Mouse (Mus musculus) embryo, embryonic 9.5 days (tissue): ENCODE results near the gene Tctn1.
"Not testable (repeated sequence)": the region's sequence is repeated elsewhere in the genome, so short reads cannot be mapped to it uniquely, and the experiment has no call there.

ENCODE experiments used
- DNase-seq: peaks from one replicate; pipeline ENCODE4 v3.0.0-alpha.2; 2017; ENCODE audit errors: extremely low spot score

The Tctn1 gene

DNA sequence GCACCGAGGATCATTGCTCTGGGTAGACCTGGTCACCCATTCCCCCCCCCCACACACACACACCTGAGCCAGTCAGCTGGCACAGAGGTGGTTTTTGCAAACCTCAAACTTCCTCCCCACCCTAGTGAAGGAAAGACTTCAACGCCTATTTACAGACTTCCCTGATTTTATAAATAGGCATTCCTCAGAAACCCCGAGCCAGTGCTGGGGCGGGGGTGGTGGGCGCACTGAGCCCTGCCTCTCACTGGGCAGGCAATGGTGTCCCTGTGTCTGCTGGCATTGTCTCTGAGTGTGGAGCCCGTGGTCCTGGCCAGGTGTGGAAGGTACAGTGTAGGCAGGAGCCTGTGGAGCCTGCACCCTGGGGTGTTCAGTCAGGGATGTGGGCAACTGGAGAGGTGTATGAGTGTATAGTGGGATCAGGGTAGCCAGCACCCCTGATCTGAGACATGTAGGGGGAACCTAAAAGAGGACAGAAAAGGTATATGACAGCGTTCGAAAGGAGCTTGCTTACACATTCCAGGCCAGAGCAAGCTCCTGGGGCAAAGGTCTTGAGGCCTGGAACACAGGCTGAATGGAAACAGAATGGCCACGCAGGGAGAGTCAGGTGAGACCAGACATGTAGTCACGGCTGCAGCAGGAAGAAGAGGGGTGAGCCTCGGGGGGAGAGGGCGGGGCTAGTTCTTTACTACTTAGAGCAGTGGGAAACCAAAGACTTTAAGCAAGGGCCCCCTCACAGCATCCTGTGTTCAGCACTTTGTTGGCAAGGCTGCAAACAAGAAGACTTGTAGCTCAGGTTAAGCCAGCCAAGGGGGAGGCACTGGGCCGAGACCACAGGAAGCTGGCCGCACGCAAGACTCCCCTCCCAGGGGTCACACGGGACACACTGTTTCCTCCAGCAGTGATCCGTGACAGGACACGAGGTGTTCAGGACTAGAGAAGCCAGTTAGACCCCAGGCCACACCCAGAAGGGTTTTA, 44.3 kb downstream of the Tctn1 start:
- no peak for DNase-seq

DNA sequence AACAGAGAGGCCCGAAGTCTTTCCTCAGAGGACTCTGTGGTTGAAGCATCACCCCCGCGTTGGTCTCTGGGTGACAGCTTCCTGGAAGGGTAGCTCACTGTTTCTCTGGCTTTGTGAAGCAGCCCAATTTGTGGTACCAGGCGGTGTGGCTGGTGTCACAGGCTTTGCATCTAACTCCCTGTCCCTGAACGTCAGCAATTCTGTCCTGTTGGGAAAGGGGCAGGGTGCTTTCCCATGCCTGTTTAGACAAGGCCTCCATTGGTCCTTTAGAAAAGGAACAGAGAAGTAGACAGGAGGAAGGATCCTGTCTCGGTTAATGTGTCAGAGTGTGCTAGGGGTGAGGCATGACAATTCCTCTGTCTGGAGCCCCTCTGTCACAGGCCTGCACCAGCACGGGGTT, 45.3 kb downstream of the Tctn1 start:
- DNase-seq = no peak

DNA sequence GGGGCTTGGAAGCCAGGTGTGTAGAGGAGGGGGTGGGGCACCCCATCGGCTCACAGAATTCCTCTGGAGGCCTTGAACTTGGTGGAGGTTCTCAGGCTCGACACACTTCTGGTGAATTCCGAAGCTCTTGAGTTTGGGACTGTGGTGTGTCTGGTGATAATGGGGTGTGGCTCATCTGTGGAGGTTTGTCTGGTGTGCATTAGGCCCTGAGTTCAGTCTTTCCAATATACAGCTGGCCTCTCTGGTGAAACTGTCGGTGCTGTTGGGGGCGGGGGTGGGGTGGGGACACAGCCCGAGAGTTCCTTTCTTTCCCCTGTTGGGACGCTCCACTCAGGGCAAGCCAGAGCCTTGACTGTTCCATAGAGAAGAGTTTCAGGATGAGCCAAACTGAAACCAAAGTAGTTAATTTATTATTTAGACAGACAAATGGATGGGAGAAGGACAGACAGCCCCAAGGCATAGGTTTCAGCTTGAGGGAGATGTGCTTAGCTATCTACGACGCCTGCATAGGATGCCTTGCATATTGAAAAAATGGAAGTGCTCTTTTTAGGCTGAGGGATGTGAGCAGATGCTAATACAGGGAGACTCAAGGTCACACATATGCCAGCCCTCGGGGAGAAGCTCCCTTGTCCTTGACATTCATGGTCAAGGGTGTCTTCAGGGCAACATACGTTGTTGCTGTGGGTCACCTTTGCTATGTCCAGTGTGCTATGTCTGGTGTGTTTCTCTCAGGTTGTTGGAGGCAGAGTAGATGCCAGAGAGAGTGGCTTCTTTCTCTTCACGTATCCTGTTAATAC, 46.0 kb downstream of the Tctn1 start:
- DNase-seq = no peak

DNA sequence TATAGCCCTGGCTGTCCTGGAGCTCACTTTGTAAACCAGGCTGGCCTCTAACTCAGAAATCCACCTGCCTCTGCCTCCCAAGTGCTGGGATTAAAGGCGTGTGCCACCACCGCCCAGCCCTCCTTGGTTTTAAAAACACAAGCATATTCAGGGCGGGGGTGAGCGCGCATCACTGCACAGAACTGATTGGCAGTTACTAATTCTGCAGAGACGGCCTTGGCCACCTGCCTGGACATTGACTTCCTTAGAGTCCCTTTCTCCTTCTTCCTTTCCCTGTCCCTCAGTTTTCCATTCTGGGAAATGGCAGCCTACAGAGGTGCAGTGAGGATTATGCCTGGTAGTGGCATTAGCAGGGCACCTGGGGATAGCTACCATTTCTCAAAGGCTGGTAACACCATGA, 46.6 kb downstream of the Tctn1 start:
- DNase-seq = no peak

DNA sequence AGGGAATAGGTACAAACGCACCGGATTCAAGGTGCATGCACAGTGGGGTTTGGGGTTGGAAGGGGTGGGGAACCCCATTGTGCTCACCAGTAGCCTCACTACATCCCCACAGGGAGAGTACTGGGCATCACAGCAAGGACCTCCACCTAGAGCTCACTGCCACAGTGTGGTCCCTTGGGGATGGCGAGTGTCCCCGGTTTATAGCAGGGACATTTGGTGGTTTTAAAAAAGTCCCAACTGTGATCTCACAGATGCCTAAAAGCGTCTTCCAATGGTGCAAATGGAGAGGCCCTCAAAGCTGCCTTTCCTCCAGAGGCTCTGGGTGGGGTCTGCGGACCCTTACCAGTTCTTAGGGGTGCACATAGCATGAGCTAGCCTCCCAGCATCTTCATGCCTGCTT, 50.4 kb downstream of the Tctn1 start:
- no peak for DNase-seq

DNA sequence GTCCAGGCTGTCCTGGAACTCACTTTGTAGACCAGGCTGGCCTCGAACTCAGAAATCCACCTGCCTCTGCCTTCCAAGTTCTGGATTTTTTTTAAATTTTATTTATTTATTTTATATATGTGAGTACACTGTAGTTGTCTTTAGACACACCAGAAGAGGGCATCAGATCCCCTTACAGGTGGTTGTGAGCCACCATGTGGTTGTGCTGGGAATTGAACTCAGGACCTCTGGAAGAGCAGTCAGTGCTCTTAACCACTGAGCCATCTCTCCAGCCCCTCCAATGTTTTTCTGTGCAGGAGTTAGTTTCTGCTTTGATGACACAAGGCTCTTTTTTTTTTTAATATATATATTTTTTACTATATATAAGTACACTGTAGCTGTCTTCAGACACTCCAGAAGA, 51.4 kb downstream of the Tctn1 start:
- not testable (repeated sequence) for DNase-seq

DNA sequence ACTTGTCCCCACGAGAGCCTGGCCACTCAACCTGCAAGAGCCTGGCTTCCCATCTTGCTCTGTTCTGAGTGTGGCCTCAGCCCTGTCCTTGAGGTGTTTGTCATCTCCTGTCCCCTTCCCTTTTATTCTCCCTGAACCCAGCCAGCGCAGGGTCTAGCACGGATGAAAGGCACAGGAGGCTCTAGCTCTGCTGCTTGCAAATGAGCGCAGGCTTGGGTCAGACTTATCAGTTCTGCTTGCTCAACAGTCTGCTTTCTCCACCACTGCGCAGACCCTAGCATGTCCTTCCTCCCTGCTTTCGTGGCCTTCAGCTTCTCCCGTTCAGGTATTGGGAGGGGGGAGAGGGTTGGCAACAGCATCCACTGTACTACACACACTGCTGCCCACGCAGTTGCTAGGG, 52.1 kb downstream of the Tctn1 start:
- DNase-seq = no peak

DNA sequence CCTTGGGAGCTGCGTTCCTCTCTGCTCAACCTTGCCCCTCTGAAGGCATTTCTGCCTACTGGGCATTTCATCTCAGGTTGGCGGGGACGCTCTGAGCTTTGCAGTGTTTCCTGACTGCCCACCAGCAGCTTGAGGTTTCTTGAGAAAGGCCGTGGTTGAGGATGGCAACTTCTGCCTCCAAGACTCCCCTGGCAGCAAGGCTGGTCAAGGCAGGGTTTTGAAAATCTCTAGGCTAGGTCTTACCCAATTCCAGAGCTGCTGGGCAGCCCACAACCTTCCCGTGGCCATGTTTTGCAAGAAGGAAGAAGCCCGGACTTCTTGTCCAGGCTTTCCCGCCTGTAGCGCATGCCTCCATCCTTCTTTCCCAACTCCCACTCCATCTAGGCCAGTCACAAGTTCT, 53.4 kb downstream of the Tctn1 start:
- DNase-seq = no peak

DNA sequence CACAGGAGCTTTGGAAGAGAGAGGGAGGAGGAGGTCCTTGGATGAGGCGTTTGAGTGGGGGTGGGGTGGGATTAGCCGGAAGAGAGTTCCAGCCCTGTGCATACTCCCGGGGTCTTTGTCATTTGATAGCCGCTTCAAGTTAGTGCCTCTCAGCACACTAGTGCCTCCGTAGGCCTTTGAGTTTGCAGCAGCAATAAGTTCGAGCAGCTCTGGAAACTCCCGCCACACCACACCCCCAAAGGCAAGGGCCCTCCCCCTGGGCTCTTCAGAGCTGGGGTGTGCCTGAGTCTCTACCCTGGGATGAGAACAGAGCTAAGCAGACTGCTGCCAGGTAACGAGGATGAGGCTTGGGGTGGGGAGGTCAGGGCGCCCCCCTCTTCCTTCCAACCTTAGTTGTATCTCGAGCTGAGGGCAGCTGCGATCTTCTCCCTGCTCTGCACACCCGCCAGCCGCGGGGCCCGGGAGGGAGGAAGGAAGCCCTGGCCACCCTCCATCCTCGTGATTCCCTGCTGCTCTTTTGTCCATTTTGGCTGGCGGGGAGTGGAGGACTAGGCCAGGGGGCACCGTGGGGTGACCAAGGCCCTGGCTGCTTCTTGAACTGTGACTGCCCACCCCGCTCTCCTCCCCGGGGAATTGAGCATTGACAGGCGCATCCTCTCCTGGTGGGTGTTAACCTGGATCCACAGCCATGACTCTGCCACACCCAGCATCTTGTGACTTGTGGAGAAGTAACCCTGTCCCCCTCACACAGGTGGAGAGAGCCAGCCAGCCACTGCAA, 54.5 kb downstream of the Tctn1 start:
- peak; percentile 86 for DNase-seq

DNA sequence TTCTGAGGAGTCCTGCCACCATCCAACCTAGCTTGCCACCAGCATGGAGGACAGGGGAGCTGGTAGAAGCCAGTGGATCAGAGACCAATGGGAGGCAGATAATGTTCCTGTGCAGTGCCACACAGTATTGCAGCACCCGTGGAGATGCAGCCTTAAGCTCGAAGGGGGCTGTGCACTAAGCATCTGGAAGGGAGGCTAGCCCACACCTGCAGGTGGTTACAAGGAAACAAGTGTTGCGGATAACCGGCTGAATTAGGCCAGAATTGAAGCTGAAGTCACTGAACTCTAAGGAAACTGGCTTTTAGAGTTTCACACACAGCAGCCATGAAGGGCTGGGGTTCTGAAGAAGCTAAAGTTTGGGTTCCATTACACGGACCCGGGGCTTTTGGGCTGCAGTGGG, 55.4 kb downstream of the Tctn1 start:
- no peak for DNase-seq

DNA sequence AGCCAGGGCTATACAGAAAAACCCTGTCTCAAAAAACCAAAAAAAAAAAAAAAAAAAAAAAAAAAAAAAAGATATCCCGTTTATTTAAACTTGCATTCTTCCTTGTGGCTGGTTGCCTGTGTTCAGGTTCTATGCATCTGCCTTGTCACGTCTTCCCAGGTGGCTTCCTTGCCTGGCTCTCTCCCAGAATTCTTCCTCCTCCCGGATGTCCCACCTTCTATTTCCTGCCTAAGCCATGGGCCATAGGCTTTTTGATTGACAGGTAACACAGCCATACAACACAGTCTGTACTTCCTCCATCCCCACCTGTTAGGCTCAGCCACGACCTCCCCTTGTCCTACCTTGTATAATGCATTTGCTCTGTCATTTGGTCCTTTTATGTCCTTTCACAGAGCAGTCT, 57.8 kb downstream of the Tctn1 start, which contains the start of gene Hvcn1:
Gene Hvcn1 (plus strand): TSS at position 330 of the 400 bp plus-strand sequence.
- DNase-seq = no peak

DNA sequence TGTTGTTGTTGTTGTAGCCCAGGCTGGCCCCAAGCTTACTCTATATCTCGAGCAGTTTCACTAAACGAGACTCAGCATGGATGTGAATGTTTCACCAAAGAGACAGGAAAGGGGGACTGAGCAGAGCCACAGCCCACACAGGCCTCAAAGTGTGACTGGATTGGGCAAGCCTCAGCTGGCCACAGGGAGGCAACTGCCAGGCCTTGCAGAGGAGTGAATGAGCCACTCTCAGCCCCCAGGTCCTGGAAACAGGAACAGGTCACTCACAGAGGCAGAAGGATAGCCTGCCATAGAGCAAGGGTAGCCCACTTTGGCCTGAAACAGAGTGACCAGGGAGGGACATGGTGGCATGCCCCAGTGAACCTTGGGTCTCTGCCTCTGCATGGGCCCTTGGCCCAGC, 60.1 kb downstream of the Tctn1 start:
- DNase-seq = no peak

DNA sequence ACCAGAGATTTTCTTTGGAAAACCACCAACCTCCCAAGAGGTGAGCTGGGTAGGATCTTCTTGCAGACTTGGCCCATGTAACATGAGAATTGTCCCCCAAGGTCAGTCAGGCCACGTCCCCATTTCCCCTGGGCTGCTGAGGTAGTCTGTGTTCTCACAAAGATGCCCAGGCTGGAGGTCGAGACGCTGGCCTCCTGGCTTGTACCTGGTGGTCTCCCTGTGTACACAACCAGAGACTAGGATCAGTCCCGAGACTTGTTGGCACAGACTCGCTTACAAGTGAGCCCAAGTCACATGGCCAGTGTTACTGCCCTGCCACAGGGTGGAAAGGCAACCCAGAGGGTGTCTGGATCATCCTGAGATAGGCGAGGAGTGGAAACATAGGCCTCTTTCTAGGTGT, 62.4 kb downstream of the Tctn1 start:
- no peak for DNase-seq

DNA sequence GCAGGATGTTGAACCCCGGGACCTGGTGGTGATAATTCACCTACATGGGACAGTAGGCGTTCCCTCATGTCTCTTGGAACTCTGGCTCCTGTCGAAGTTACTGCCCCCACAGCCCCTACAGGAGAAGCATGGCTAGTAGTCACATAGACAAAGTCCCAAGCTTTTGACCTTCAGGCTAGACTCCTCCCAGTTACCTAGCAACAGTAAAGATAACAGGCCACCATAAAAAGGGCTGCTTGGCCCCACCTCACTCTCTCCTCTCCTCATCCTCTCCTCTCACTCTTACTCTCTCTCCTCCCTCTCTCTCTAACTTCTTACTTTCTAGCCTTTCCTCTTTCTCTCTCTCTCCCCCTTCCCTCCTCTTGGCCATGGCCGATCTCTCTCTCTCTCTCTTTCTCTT, 63.4 kb downstream of the Tctn1 start:
- no peak for DNase-seq

DNA sequence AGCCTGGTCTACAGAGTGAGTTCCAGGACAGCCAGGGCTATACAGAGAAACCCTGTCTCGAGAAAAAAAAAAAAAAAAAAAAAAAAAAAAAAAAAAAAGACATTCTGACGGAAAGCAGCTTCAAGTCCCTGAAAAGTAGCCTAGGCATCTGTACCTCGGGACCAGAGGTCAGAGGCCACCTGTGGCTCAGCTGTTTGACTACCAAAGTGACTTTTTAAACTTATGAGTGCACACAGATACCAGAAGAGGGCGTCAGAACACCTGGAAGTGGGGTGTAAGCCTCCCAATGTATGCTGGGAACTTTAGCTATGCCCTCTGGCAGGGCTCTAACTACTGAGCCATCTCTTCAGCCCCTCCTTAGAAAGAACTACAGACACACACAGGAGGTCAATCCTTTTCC, 71.9 kb downstream of the Tctn1 start:
- DNase-seq = no peak

DNA sequence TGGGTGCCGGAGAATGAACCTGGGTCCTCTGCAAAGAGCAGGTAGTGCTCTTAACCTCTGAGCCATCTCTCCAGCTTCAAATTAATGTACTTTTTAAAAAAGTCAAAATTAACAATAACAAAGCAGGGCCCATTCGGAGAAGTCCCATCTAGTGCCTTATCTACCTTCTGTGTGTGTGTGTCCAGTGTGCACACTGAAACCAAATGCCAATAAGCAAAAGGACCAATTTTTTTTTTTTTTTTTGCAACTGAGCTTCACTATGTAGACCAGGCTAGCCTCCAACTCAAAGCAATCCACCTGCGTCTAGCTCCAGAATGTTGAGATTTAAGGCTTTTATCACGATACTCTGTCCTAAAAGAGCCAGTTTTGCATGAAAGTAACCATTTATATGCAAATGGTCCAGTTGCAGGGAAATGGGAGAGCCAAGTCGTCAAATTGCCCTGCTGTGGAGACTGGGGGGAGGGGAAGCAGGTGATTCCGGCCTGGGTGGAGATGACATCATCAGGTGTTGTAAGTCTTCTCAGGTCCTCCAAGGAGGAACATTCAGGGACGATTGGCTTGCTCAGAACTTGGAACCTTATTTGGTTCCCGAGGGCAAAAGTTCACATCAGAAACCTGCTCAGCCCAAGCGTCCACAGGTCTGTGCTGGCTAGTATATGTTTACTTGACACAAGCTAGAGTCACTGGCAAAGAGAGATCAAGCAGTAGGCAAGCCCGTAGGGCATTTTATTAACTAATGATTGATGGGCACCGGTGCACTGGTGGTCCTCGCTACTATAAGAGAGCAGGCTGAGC, 72.8 kb downstream of the Tctn1 start:
- no peak for DNase-seq

DNA sequence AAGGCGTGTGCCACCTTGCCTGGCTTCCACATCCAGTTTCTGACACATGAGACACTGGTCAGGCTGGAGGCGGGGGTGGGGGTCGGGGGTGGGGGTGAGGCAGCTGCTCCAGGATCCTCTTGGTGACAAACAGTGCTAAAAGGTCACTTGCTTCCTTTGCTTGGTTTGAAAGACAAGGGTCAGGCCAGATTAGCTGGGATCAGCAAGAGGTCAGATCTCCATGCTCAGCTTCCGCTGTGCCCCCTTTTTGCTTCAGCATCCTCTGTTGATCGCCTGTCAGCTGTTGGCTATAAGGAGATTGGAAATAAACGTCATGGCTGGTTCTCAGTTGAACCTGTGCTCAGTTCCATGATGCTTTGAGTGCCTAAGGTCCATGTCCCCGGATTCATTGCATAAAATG, 73.8 kb downstream of the Tctn1 start:
- DNase-seq = no peak

DNA sequence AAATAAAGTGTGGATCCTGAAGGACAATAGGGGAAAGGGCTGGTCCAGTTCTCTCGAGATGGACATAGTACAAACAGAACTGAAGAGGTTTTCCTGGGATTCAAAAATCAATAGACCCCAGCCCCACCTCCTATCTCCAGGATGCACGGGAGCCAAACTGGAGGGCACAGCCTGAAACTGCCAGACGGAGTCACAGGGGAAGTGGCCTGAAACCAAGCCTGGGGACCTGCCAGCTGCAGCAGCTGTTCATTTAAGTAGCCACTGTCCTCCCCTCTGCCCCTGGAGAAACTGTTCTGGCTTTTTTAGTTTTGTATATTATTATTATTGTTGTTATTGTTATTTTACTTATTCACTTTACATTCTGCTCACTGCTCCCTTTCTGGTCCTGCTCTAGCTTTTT, 75.1 kb downstream of the Tctn1 start:
- DNase-seq = no peak
